Mouse (Mus musculus): Measurements from ENCODE around the gene Cdca7.

GRCm38 (mm10) chr2:72441010-72441409, 34.9 kb upstream of the Cdca7 start:
- TF ChIP-seq CTCF (IDR thresholded peaks at IDR 0.05; ENCODE audit: extremely low read depth, insufficient read depth, low read length) (no peak), POLR2A (IDR thresholded peaks at IDR 0.05; ENCODE audit: extremely low read depth, insufficient read depth, low read length) (no peak)

All from cortical plate, adult 2 months (tissue).